Mouse (Mus musculus): ENCODE measurements around the gene Nop2. TPM values are rescaled to one million over a fixed set of nuclear protein-coding genes. Genes with fewer than 3 reads are reported as not detected.

The Nop2 gene
- polyA plus RNA-seq (2015; fragmentation: Nextera tagmentation; extraction: Ambion mirVana) = 56.6 and 57.9 TPM in 2 replicates

GRCm38 (mm10) chr6:125131302-125132156 lies at the start of gene Nop2:
Nop2 (plus strand) TSS chr6:125131909.
- peak within 1 kb of the TSS; percentile 92 for H3K4me2 ChIP-seq (ENCODE audit: low read depth, low read length)
- H3K9ac ChIP-seq (ENCODE audit: low read length) = peak within 1 kb of the TSS; percentile 90
- peak; percentile 97 for ATAC-seq (ENCODE audit: insufficient read depth, low FRiP score)
- H3K4me3 ChIP-seq (replicated peaks; ENCODE audit: low read length) = peak within 1 kb of the TSS; percentile 88
- H3K4me1 ChIP-seq (ENCODE audit: control insufficient read depth, insufficient read depth, low read length) = peaks cover 4% of the 10 kb centered on the region; the same call in 1 of the 2 replicates
- H3K27ac ChIP-seq (ENCODE audit: low read length) = peak within 1 kb of the TSS; percentile 90
- H3K36me3 ChIP-seq (ENCODE audit: control insufficient read depth, insufficient read depth, low read length) = peaks cover 16% of the 10 kb centered on the region
- no peaks in the 10 kb centered on the region for H3K9me3 ChIP-seq (replicated peaks; ENCODE audit: control insufficient read depth, low read length)
- WGBS = under 1% methylated on average over 66 of the region's 66 CpGs
- no peaks in the 10 kb centered on the region for H3K27me3 ChIP-seq (ENCODE audit: control insufficient read depth, insufficient read depth, low read length)

- ATAC-seq (ENCODE audit: insufficient read depth, low FRiP score) = no peak
- Histone ChIP-seq H3K36me3 (ENCODE audit: control insufficient read depth, insufficient read depth, low read length) (no peaks in the 10 kb centered on the region), H3K9ac (ENCODE audit: low read length) (no peak overlapping the region), H3K4me1 (ENCODE audit: control insufficient read depth, insufficient read depth, low read length) (peaks cover 8% of the 10 kb centered on the region; the same call in 1 of the 2 replicates), H3K27ac (ENCODE audit: low read length) (no peak overlapping the region), H3K4me2 (ENCODE audit: low read depth, low read length) (no peak overlapping the region), H3K9me3 (replicated peaks; ENCODE audit: control insufficient read depth, low read length) (no peaks in the 10 kb centered on the region), H3K27me3 (ENCODE audit: control insufficient read depth, insufficient read depth, low read length) (no peaks in the 10 kb centered on the region), H3K4me3 (replicated peaks; ENCODE audit: low read length) (no peak overlapping the region)
- 82% methylated on average over 7 of the region's 7 CpGs for WGBS
Measured at GRCm38 (mm10) chr6:125082801-125083386, 48.8 kb upstream of the Nop2 start.

- no peaks in the 10 kb centered on the region for H3K9me3 ChIP-seq (replicated peaks; ENCODE audit: control insufficient read depth, low read length)
- no peak overlapping the region for H3K4me3 ChIP-seq (replicated peaks; ENCODE audit: low read length)
- ATAC-seq (ENCODE audit: insufficient read depth, low FRiP score) = peak; percentile 16; the same call in 1 of the 2 replicates
- H3K4me2 ChIP-seq (ENCODE audit: low read depth, low read length) = no peak overlapping the region
- WGBS = 7% methylated on average over 4 of the region's 4 CpGs
- peaks cover 14% of the 10 kb centered on the region for H3K4me1 ChIP-seq (ENCODE audit: control insufficient read depth, insufficient read depth, low read length)
- 0 out of 2 replicates have a peak overlapping the region, but pooled peaks have one; percentile 11 for H3K9ac ChIP-seq (ENCODE audit: low read length)
- no peaks in the 10 kb centered on the region for H3K36me3 ChIP-seq (ENCODE audit: control insufficient read depth, insufficient read depth, low read length)
- no peak overlapping the region for H3K27ac ChIP-seq (ENCODE audit: low read length)
- H3K27me3 ChIP-seq (ENCODE audit: control insufficient read depth, insufficient read depth, low read length) = no peaks in the 10 kb centered on the region
Measured at GRCm38 (mm10) chr6:125084424-125084823, 47.3 kb upstream of the Nop2 start.

GRCm38 (mm10) chr6:125087937-125088336 lies 43.8 kb upstream of the Nop2 start:
- no peaks in the 10 kb centered on the region for H3K9me3 ChIP-seq (replicated peaks; ENCODE audit: control insufficient read depth, low read length)
- ATAC-seq (ENCODE audit: insufficient read depth, low FRiP score) = no peak
- H3K4me2 ChIP-seq (ENCODE audit: low read depth, low read length) = no peak overlapping the region
- no peak overlapping the region for H3K4me3 ChIP-seq (replicated peaks; ENCODE audit: low read length)
- no peaks in the 10 kb centered on the region for H3K36me3 ChIP-seq (ENCODE audit: control insufficient read depth, insufficient read depth, low read length)
- H3K9ac ChIP-seq (ENCODE audit: low read length) = no peak overlapping the region
- peak overlapping the region; percentile 95 for H3K27ac ChIP-seq (ENCODE audit: low read length)
- no peaks in the 10 kb centered on the region for H3K27me3 ChIP-seq (ENCODE audit: control insufficient read depth, insufficient read depth, low read length)
- 76% methylated on average over 3 of the region's 3 CpGs for WGBS
- peaks cover 24% of the 10 kb centered on the region for H3K4me1 ChIP-seq (ENCODE audit: control insufficient read depth, insufficient read depth, low read length)

- peak; percentile 87 for ATAC-seq (ENCODE audit: insufficient read depth, low FRiP score)
- Histone ChIP-seq H3K4me1 (ENCODE audit: control insufficient read depth, insufficient read depth, low read length) (peaks cover 24% of the 10 kb centered on the region), H3K4me3 (replicated peaks; ENCODE audit: low read length) (no peak overlapping the region), H3K36me3 (ENCODE audit: control insufficient read depth, insufficient read depth, low read length) (no peaks in the 10 kb centered on the region), H3K9ac (ENCODE audit: low read length) (peak overlapping the region; percentile 1; the same call in 1 of the 2 replicates), H3K9me3 (replicated peaks; ENCODE audit: control insufficient read depth, low read length) (no peaks in the 10 kb centered on the region), H3K27ac (ENCODE audit: low read length) (peak overlapping the region; percentile 95), H3K27me3 (ENCODE audit: control insufficient read depth, insufficient read depth, low read length) (no peaks in the 10 kb centered on the region), H3K4me2 (ENCODE audit: low read depth, low read length) (peak overlapping the region; percentile 56)
- WGBS = 2% methylated on average over 20 of the region's 20 CpGs
Measured at GRCm38 (mm10) chr6:125088561-125089321, 43.0 kb upstream of the Nop2 start.

GRCm38 (mm10) chr6:125089521-125090321 lies 42.0 kb upstream of the Nop2 start:
- no peaks in the 10 kb centered on the region for H3K36me3 ChIP-seq (ENCODE audit: control insufficient read depth, insufficient read depth, low read length)
- peak overlapping the region; percentile 58 for H3K9ac ChIP-seq (ENCODE audit: low read length)
- peak overlapping the region; percentile 56 for H3K4me2 ChIP-seq (ENCODE audit: low read depth, low read length)
- H3K4me1 ChIP-seq (ENCODE audit: control insufficient read depth, insufficient read depth, low read length) = peaks cover 21% of the 10 kb centered on the region
- no peaks in the 10 kb centered on the region for H3K9me3 ChIP-seq (replicated peaks; ENCODE audit: control insufficient read depth, low read length)
- 1% methylated on average over 15 of the region's 15 CpGs for WGBS
- H3K27me3 ChIP-seq (ENCODE audit: control insufficient read depth, insufficient read depth, low read length) = no peaks in the 10 kb centered on the region
- H3K4me3 ChIP-seq (replicated peaks; ENCODE audit: low read length) = peak overlapping the region; percentile 14
- peak overlapping the region; percentile 95 for H3K27ac ChIP-seq (ENCODE audit: low read length)
- peak; percentile 77 for ATAC-seq (ENCODE audit: insufficient read depth, low FRiP score)

- 44% methylated on average over 10 of the region's 10 CpGs for WGBS
- H3K36me3 ChIP-seq (ENCODE audit: control insufficient read depth, insufficient read depth, low read length) = no peaks in the 10 kb centered on the region
- H3K9me3 ChIP-seq (replicated peaks; ENCODE audit: control insufficient read depth, low read length) = no peaks in the 10 kb centered on the region
- H3K4me2 ChIP-seq (ENCODE audit: low read depth, low read length) = peak overlapping the region; percentile 56
- peak overlapping the region; percentile 58 for H3K9ac ChIP-seq (ENCODE audit: low read length)
- no peak for ATAC-seq (ENCODE audit: insufficient read depth, low FRiP score)
- peaks cover 24% of the 10 kb centered on the region for H3K4me1 ChIP-seq (ENCODE audit: control insufficient read depth, insufficient read depth, low read length)
- peak overlapping the region; percentile 95 for H3K27ac ChIP-seq (ENCODE audit: low read length)
- H3K4me3 ChIP-seq (replicated peaks; ENCODE audit: low read length) = peak overlapping the region; percentile 14; the same call in 1 of the 2 replicates
- no peaks in the 10 kb centered on the region for H3K27me3 ChIP-seq (ENCODE audit: control insufficient read depth, insufficient read depth, low read length)
Measured at GRCm38 (mm10) chr6:125090341-125091085, 41.2 kb upstream of the Nop2 start.

GRCm38 (mm10) chr6:125092372-125092771 lies 39.3 kb upstream of the Nop2 start:
- H3K36me3 ChIP-seq (ENCODE audit: control insufficient read depth, insufficient read depth, low read length) = no peaks in the 10 kb centered on the region
- no peaks in the 10 kb centered on the region for H3K27me3 ChIP-seq (ENCODE audit: control insufficient read depth, insufficient read depth, low read length)
- H3K4me1 ChIP-seq (ENCODE audit: control insufficient read depth, insufficient read depth, low read length) = peaks cover 27% of the 10 kb centered on the region
- ATAC-seq (ENCODE audit: insufficient read depth, low FRiP score) = no peak
- H3K4me3 ChIP-seq (replicated peaks; ENCODE audit: low read length) = no peak overlapping the region
- no peak overlapping the region for H3K4me2 ChIP-seq (ENCODE audit: low read depth, low read length)
- WGBS = 86% methylated on average over 5 of the region's 5 CpGs
- no peak overlapping the region for H3K9ac ChIP-seq (ENCODE audit: low read length)
- H3K9me3 ChIP-seq (replicated peaks; ENCODE audit: control insufficient read depth, low read length) = no peaks in the 10 kb centered on the region
- H3K27ac ChIP-seq (ENCODE audit: low read length) = no peak overlapping the region

Data from stomach, embryonic 16.5 days (tissue).